Mouse (Mus musculus): ENCODE measurements around the gene Rhob. TPM values are rescaled to one million over a fixed set of nuclear protein-coding genes. Genes with fewer than 3 reads are reported as not detected.

Rhob gene
- polyA plus RNA-seq, 1 experiment from 2014 or later: 45.3 TPM

DNA sequence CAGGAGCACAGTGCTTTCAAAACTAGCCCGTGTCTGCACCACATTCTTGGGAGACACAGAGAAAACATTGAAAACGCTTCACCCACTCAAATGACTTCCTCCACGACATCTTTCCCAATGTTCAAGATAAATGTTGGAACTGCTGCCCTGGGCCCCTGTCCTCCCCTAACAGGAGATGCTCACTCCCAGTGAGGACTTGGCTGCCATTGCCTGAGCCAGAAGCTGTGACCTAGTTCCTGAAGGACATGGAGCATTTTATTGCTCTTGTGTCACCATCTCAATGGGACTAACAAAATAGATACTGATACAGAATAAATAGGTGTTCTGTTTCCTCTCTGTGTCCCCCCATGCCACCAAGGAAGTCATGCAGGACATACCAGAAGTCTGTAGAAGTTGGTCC, 5.1 kb downstream of the Rhob start:
- Histone ChIP-seq H3K4me1 (ENCODE audit: control insufficient read depth, insufficient read depth, low read length) (no peaks in the 10 kb centered on the region), H3K27me3 (ENCODE audit: control insufficient read depth, insufficient read depth, low read length) (no peaks in the 10 kb centered on the region), H3K4me3 (ENCODE audit: low read depth, low read length) (no peak overlapping the region), H3K36me3 (replicated peaks; ENCODE audit: control insufficient read depth, insufficient read depth, low read depth, low read length) (no peaks in the 10 kb centered on the region), H3K9me3 (replicated peaks; ENCODE audit: control insufficient read depth, low read length) (no peaks in the 10 kb centered on the region), H3K4me2 (ENCODE audit: low read depth, low read length) (no peak overlapping the region), H3K27ac (replicated peaks; ENCODE audit: low read depth, low read length) (no peak overlapping the region), H3K9ac (replicated peaks; ENCODE audit: low read length) (no peak overlapping the region)
- WGBS: 88% methylated on average over 3 of the region's 3 CpGs
- no peak for ATAC-seq (replicated peaks; ENCODE audit: insufficient number of reproducible peaks, low FRiP score, low TSS enrichment, low read depth)
- no peak for DNase-seq (ENCODE audit: low spot score)

GRCm38 (mm10) chr12:8493386-8493785, 6.4 kb downstream of the Rhob start:
- ATAC-seq (replicated peaks; ENCODE audit: insufficient number of reproducible peaks, low FRiP score, low TSS enrichment, low read depth): no peak
- 74% methylated on average over 3 of the region's 3 CpGs for WGBS
- no peak overlapping the region for H3K9ac ChIP-seq (replicated peaks; ENCODE audit: low read length)
- DNase-seq (ENCODE audit: low spot score): no peak
- no peaks in the 10 kb centered on the region for H3K36me3 ChIP-seq (replicated peaks; ENCODE audit: control insufficient read depth, insufficient read depth, low read depth, low read length)
- H3K27me3 ChIP-seq (ENCODE audit: control insufficient read depth, insufficient read depth, low read length): no peaks in the 10 kb centered on the region
- H3K9me3 ChIP-seq (replicated peaks; ENCODE audit: control insufficient read depth, low read length): no peaks in the 10 kb centered on the region
- no peaks in the 10 kb centered on the region for H3K4me1 ChIP-seq (ENCODE audit: control insufficient read depth, insufficient read depth, low read length)
- H3K4me3 ChIP-seq (ENCODE audit: low read depth, low read length): no peak overlapping the region
- no peak overlapping the region for H3K27ac ChIP-seq (replicated peaks; ENCODE audit: low read depth, low read length)
- H3K4me2 ChIP-seq (ENCODE audit: low read depth, low read length): no peak overlapping the region

DNA sequence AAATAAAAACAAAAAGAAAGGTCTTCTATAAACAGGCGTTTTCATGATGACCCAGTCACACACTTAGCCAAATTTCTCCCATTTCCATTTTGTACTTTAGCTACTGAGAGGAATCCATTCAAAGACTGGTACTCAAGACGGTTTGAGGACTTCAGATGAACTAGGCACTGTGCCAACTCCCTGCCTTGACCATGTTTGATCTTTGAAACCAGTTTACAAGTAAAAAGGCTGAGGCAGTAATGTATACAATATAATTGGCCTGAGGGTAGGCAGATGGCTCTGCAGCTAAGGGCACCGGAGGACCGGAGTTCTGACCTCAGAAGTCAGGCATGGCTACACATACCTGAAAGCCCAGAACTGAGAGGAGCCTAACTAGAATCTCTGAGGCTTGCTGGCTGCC, 10.7 kb downstream of the Rhob start:
- WGBS: 62% methylated on average over 4 of the region's 4 CpGs
- no peaks in the 10 kb centered on the region for H3K9me3 ChIP-seq (replicated peaks; ENCODE audit: control insufficient read depth, low read length)

DNA sequence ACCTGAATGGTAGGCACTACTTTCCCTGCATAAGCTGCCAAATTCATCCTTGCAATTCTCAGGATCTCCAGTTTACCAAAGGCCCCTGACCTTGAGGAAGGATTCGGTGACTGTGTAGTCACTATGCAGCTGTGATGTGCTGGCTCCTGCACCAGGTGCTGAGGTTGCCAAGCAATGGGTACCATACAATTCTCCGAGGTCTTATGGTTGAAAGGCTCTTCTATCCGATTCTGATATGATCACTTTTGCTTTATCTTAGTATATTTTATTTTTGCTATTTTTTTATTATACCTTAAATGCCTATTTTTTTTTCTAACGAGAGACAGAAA, 11.2 kb downstream of the Rhob start:
- Histone ChIP-seq H3K4me3 (ENCODE audit: low read depth, low read length) (no peak overlapping the region), H3K4me1 (ENCODE audit: control insufficient read depth, insufficient read depth, low read length) (no peaks in the 10 kb centered on the region), H3K36me3 (replicated peaks; ENCODE audit: control insufficient read depth, insufficient read depth, low read depth, low read length) (no peaks in the 10 kb centered on the region), H3K4me2 (ENCODE audit: low read depth, low read length) (no peak overlapping the region), H3K9ac (replicated peaks; ENCODE audit: low read length) (no peak overlapping the region), H3K27ac (replicated peaks; ENCODE audit: low read depth, low read length) (no peak overlapping the region), H3K9me3 (replicated peaks; ENCODE audit: control insufficient read depth, low read length) (no peaks in the 10 kb centered on the region), H3K27me3 (ENCODE audit: control insufficient read depth, insufficient read depth, low read length) (no peaks in the 10 kb centered on the region)
- no peak for DNase-seq (ENCODE audit: low spot score)
- no peak for ATAC-seq (replicated peaks; ENCODE audit: insufficient number of reproducible peaks, low FRiP score, low TSS enrichment, low read depth)
- 88% methylated on average over 4 of the region's 4 CpGs for WGBS

More for the DNA sequence above, 10.7 kb downstream of the Rhob start:
- Histone ChIP-seq H3K9ac (replicated peaks; ENCODE audit: low read length) (no peak overlapping the region), H3K36me3 (replicated peaks; ENCODE audit: control insufficient read depth, insufficient read depth, low read depth, low read length) (no peaks in the 10 kb centered on the region), H3K27me3 (ENCODE audit: control insufficient read depth, insufficient read depth, low read length) (no peaks in the 10 kb centered on the region), H3K4me3 (ENCODE audit: low read depth, low read length) (no peak overlapping the region), H3K27ac (replicated peaks; ENCODE audit: low read depth, low read length) (no peak overlapping the region), H3K4me2 (ENCODE audit: low read depth, low read length) (no peak overlapping the region), H3K4me1 (ENCODE audit: control insufficient read depth, insufficient read depth, low read length) (no peaks in the 10 kb centered on the region)
- DNase-seq (ENCODE audit: low spot score) (no peak), ATAC-seq (replicated peaks; ENCODE audit: insufficient number of reproducible peaks, low FRiP score, low TSS enrichment, low read depth) (no peak)

DNA sequence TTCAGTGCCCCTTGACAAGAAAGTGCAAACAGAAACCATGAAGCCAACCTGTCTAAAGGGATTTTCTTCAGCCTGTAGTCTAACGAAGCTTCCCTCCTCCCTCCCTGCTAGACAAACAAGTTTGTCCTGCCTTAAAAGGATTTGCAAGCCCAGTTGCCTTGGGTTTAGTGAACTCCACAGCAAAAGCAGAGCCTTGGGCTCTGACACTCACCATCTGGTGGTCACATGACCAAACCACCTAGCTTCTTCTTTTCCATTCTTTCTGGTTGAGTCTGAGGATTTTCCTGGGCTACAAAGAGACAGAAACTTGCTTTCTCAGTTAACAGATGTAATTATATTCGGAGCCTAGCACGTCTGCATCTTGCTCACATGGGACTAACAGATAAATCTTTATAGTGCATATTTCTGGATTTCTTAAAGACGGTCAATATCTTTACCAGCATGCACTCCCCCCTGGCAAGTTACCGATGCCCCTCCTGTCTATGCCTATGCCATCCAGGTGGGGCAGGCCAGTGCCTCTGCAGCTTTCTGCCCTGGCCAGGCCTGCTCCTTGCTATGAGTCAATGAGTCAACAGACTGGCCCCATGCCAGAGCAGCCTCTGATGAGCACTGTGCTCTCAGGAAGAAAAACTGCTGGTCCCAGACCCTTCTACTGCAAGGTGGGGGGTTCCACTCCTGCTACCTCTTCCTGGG, 11.7 kb downstream of the Rhob start:
- Histone ChIP-seq H3K4me3 (ENCODE audit: low read depth, low read length) (no peak overlapping the region), H3K27ac (replicated peaks; ENCODE audit: low read depth, low read length) (no peak overlapping the region), H3K9me3 (replicated peaks; ENCODE audit: control insufficient read depth, low read length) (no peaks in the 10 kb centered on the region), H3K9ac (replicated peaks; ENCODE audit: low read length) (no peak overlapping the region), H3K4me1 (ENCODE audit: control insufficient read depth, insufficient read depth, low read length) (no peaks in the 10 kb centered on the region), H3K36me3 (replicated peaks; ENCODE audit: control insufficient read depth, insufficient read depth, low read depth, low read length) (no peaks in the 10 kb centered on the region), H3K4me2 (ENCODE audit: low read depth, low read length) (no peak overlapping the region), H3K27me3 (ENCODE audit: control insufficient read depth, insufficient read depth, low read length) (no peaks in the 10 kb centered on the region)
- ATAC-seq (replicated peaks; ENCODE audit: insufficient number of reproducible peaks, low FRiP score, low TSS enrichment, low read depth): no peak
- DNase-seq (ENCODE audit: low spot score): peak; percentile 33
- 69% methylated on average over 5 of the region's 5 CpGs for WGBS

GRCm38 (mm10) chr12:8487281-8487680, 12.5 kb downstream of the Rhob start:
- 72% methylated on average over 1 of the region's 1 CpGs for WGBS
- H3K4me1 ChIP-seq (ENCODE audit: control insufficient read depth, insufficient read depth, low read length): no peaks in the 10 kb centered on the region
- no peaks in the 10 kb centered on the region for H3K36me3 ChIP-seq (replicated peaks; ENCODE audit: control insufficient read depth, insufficient read depth, low read depth, low read length)
- H3K4me3 ChIP-seq (ENCODE audit: low read depth, low read length): no peak overlapping the region
- no peaks in the 10 kb centered on the region for H3K9me3 ChIP-seq (replicated peaks; ENCODE audit: control insufficient read depth, low read length)
- H3K4me2 ChIP-seq (ENCODE audit: low read depth, low read length): no peak overlapping the region
- no peaks in the 10 kb centered on the region for H3K27me3 ChIP-seq (ENCODE audit: control insufficient read depth, insufficient read depth, low read length)
- no peak overlapping the region for H3K9ac ChIP-seq (replicated peaks; ENCODE audit: low read length)
- DNase-seq (ENCODE audit: low spot score): no peak
- no peak for ATAC-seq (replicated peaks; ENCODE audit: insufficient number of reproducible peaks, low FRiP score, low TSS enrichment, low read depth)
- no peak overlapping the region for H3K27ac ChIP-seq (replicated peaks; ENCODE audit: low read depth, low read length)

DNA sequence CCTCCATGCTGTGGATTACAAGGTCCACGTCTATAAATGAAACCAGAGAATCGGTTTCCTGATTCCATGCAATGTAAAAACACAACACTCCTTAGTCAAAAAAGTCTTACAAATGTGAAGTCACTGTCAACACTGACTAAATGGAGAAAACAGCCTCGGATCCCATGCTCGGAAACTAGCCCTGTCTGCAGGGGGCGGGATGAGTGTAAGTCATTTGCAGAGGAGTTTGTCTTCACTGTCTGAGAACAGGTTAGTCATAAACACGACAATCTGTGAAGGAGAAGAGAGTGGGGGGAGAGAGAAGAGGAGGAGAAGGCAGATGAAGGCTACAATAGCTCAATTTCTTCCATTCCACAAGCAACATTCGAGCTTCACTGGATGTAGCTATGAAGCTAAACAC, 14.6 kb downstream of the Rhob start:
- Histone ChIP-seq H3K27me3 (ENCODE audit: control insufficient read depth, insufficient read depth, low read length) (no peaks in the 10 kb centered on the region), H3K4me2 (ENCODE audit: low read depth, low read length) (no peak overlapping the region), H3K9ac (replicated peaks; ENCODE audit: low read length) (no peak overlapping the region), H3K4me1 (ENCODE audit: control insufficient read depth, insufficient read depth, low read length) (no peaks in the 10 kb centered on the region), H3K27ac (replicated peaks; ENCODE audit: low read depth, low read length) (no peak overlapping the region), H3K36me3 (replicated peaks; ENCODE audit: control insufficient read depth, insufficient read depth, low read depth, low read length) (no peaks in the 10 kb centered on the region), H3K9me3 (replicated peaks; ENCODE audit: control insufficient read depth, low read length) (no peaks in the 10 kb centered on the region), H3K4me3 (ENCODE audit: low read depth, low read length) (no peak overlapping the region)
- ATAC-seq (replicated peaks; ENCODE audit: insufficient number of reproducible peaks, low FRiP score, low TSS enrichment, low read depth) (no peak), DNase-seq (ENCODE audit: low spot score) (no peak)
- 78% methylated on average over 7 of the region's 7 CpGs for WGBS

GRCm38 (mm10) chr12:8482169-8482568, 17.6 kb downstream of the Rhob start:
- no peaks in the 10 kb centered on the region for H3K4me1 ChIP-seq (ENCODE audit: control insufficient read depth, insufficient read depth, low read length)
- ATAC-seq (replicated peaks; ENCODE audit: insufficient number of reproducible peaks, low FRiP score, low TSS enrichment, low read depth): no peak
- no peak for DNase-seq (ENCODE audit: low spot score)
- H3K9ac ChIP-seq (replicated peaks; ENCODE audit: low read length): no peak overlapping the region
- H3K9me3 ChIP-seq (replicated peaks; ENCODE audit: control insufficient read depth, low read length): no peaks in the 10 kb centered on the region
- no peak overlapping the region for H3K27ac ChIP-seq (replicated peaks; ENCODE audit: low read depth, low read length)
- no peak overlapping the region for H3K4me2 ChIP-seq (ENCODE audit: low read depth, low read length)
- H3K36me3 ChIP-seq (replicated peaks; ENCODE audit: control insufficient read depth, insufficient read depth, low read depth, low read length): no peaks in the 10 kb centered on the region
- H3K4me3 ChIP-seq (ENCODE audit: low read depth, low read length): no peak overlapping the region
- WGBS: 67% methylated on average over 2 of the region's 2 CpGs
- no peaks in the 10 kb centered on the region for H3K27me3 ChIP-seq (ENCODE audit: control insufficient read depth, insufficient read depth, low read length)
